Mouse (Mus musculus): ENCODE results near the gene Ntn4. TPM values are rescaled to one million over a fixed set of nuclear protein-coding genes. Genes with fewer than 3 reads are reported as not detected.
"Not testable (repeated sequence)": the region's sequence is repeated elsewhere in the genome, so short reads cannot be mapped to it uniquely, and the experiment has no call there.

The Ntn4 gene
- total RNA-seq, 2 experiments from 2014 or later: 11.1 to 11.3 TPM

DNA sequence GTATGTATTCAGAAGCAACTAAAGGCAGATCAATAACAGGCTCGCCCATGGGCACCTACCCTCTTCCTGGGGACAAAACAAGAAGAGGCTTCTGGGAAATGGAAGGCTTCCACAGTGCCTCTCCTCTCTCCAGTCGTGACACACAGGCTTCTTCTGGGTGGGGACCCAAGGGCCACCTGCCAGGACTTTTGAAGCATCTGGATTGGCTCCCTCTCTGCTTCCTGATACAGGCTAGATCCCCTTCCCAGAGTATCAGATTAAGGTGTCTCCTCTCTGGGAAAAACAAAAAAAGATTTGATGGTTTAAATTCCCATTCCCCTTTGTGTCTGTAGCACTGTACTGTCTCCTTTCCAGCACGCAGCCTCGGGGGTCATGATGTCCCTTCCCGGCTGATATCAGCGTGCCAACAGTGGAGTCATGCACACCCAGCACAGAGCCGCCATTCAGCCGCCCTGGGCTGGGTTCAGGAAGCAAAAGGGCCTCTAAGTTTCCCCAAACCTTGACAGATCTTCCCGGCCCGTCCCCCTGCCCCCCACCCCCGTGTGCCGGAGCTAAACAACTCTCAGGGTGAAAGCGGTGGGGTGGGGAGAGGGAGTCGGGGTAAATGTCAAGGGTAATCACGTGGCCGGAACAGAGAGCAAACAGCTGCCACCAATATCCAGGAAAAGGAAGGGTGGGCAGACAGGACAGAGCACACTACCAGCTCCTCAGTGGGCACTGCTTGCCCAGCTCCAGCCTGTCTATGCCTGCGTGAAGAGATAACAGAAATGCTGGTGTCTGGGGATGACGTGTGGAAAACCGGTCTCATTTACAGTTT is 38.9 kb downstream of the Ntn4 start:
- no peak for DNase-seq (ENCODE audit: extremely low spot score in 1 of 2, low spot score in 2 of 2)
- intact Hi-C loops (cut with DNase I): no loop called here

DNA sequence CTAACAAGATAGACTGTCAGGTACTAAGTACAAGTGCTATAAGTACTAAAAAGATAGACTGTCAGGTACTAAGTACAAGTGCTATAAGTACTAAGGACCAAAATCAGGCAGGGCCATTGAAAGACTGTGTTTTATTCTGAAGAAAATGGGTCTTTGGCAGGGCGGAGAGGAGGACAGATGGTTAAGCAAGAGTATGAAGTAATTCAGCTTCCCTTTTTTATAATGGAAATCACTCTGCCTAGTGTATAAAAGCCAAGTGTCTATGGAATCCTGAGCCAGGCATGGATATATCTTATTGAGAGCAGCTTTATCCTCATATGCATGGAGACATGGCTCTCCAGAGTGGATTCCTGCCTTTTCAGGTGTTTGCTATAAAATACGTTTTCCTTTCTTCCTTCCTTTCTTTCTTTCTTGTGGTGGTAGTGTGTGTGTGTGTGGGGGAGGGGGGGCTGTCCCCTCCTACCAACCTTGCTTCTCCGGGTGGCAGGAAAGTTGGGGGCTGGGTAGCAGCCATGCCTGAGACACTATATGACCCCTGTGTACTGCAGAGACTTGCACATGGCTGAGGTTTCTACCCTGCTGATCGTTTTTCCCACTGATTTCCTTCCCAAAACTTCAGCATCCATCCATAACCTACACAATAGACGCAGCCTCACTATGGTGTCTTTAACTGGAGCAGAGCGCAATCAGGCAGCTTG is 40.3 kb downstream of the Ntn4 start:
- DNase-seq (ENCODE audit: extremely low spot score in 1 of 2, low spot score in 2 of 2): no peak
- intact Hi-C loops (cut with DNase I): no loop called here

DNA sequence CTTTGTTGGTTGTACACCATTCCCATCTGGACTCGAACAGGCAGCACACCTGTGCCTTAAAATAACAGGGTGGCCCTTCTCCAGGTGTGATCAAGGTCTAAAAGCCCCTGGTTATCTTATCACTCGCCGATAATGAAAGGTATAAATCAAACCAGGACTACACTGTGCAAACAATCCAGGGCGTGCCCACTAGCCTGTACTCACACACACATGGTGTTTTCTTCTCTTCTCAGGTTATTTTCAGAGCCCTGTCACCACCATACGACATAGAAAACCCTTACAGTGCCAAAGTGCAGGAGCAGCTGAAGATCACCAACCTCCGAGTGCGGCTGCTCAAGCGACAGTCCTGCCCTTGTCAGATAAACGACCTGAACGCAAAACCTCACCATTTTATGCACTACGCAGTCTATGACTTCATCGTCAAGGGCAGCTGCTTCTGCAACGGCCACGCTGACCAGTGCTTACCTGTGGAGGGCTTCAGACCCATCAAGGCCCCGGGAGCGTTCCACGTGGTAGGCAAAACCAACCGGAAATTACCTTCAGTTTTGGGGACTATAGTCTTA is 41.8 kb downstream of the Ntn4 start:
- intact Hi-C loops (cut with DNase I): no loop called here
- no peak for DNase-seq (ENCODE audit: extremely low spot score in 1 of 2, low spot score in 2 of 2)

- intact Hi-C loops (cut with DNase I): no loop called here
Measured at GRCm38 (mm10) chr10:93683185-93683584, 42.7 kb downstream of the Ntn4 start.

DNA sequence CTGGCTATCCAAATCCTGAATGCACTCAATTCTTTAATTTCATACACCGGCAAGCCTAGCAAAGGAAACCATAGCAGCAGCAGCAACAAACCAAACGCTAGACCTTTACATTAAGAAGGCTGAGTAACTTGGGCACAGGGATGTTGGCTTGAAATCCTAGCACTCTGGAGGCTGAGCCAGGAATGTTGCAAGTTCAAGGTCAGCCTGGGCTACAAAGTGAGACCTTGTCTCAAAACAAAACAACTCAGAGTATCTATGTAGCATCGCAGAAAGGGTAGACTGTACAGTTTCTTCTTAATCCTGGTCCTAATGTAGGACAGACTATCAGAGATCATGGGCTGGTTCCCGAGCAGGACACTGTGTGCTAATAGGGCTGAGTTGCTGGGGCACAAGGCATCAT is 43.4 kb downstream of the Ntn4 start:
- DNase-seq (ENCODE audit: extremely low spot score in 1 of 2, low spot score in 2 of 2): no peak
- intact Hi-C loops (cut with DNase I): no loop called here

More at GRCm38 (mm10) chr10:93683185-93683584, 42.7 kb downstream of the Ntn4 start:
- DNase-seq (ENCODE audit: extremely low spot score in 1 of 2, low spot score in 2 of 2): no peak

DNA sequence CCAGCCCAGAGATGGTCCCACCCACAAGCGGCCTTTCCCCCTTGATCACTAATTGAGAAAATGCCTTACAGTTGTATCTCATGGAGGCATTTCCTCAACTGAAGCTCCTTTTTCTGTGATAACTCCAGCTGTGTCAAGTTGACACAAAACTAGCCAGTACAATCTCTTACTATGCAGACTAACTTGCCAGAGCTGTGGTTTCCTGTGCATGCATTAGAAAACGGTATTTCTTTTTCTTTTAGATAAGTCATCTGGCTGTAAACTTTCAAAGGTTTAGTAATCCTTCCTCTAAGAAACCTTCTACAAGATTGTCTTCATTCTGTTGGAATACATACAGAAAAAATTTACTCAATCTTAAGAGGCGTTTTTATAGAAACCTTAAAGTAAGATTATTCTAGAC is 44.9 kb downstream of the Ntn4 start:
- intact Hi-C loops (cut with DNase I); DNase-seq (ENCODE audit: extremely low spot score in 1 of 2, low spot score in 2 of 2): not testable (repeated sequence)

- intact Hi-C loops (cut with DNase I): no loop called here
Measured at GRCm38 (mm10) chr10:93686579-93686978, 46.1 kb downstream of the Ntn4 start.

DNA sequence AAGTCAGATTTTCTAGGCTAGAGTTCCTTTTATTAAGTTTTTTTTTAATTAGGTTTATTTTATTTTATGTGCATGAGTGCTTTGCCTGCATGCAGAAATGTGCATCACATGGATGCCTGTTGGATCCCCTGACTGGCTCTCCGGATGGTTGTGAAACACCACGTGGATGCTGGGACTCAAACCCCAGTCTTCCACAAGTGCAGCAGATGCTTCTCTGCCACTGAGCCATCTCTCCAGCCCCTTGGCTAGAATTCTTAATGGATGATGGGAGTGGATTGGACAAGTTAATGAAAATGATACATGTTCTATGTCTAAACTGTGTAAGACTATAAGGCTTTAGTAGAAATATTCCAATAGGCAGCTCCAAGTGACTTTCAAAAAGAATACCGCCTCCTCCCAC is 47.3 kb downstream of the Ntn4 start:
- DNase-seq (ENCODE audit: extremely low spot score in 1 of 2, low spot score in 2 of 2): no peak
- intact Hi-C loops (cut with DNase I): no loop called here

More at GRCm38 (mm10) chr10:93686579-93686978, 46.1 kb downstream of the Ntn4 start:
- DNase-seq (ENCODE audit: extremely low spot score in 1 of 2, low spot score in 2 of 2): no peak

DNA sequence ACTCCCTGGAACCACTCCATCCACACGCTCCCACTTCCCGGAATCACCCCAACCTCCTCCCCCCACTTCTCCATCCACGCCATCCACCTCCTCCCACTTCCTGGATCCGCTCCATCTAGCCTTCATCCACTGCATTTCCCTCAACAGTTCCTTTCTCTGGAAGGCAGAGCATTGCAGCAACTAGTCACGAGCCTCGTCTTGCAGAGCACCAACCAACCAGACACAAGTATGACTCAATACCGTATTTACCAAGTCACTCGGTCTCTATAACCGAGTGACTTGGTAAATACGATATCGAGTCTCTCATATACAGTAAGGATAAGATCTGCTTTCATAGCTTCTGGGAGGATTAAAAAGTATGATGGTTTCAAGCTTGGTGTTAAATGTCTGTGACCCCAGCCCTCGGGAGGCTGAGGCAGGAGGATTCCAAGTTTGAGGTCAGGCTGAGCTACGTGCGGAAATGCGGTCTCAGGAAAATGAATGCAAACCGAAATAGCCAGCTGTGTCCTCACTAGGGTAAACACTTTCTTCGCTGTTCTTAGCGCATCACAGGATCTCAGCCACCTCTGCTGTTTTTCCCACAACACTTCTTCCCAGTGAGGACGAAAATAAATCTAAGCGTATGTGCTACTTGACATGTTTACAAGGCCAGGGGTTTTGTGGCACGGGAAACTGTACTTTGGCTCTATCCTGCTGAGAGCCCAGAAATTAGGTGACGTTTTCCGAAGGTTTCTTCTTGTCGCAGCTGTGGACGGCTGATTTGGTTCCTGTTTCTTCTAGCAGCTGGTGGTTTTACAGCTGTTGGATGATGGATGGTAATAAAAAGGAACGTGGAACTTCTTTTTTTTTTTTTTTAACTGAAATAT is 48.1 kb downstream of the Ntn4 start:
- intact Hi-C loops (cut with DNase I): no loop called here
- no peak for DNase-seq (ENCODE audit: extremely low spot score in 1 of 2, low spot score in 2 of 2)

DNA sequence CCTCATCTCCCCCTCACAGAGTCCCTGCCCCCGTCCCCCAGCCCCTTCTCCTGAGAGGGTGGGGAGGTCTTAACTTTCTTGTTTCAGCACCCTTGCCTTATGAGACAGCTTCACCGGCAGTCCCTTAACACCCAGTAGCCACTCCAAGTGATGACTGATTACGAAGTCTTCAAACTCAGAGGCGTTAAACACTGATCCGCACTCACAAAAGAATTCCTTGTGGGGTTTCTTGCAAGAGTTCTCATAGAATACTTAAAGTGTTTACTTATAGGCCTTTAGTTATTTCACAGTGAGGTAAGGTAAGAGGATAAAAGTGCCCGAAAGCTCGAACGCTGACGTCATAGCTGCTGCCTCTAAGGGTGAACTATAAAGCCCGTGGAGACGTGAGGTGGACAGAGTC is 50.9 kb downstream of the Ntn4 start:
- intact Hi-C loops (cut with DNase I): no loop called here
- DNase-seq (ENCODE audit: extremely low spot score in 1 of 2, low spot score in 2 of 2): no peak

DNA sequence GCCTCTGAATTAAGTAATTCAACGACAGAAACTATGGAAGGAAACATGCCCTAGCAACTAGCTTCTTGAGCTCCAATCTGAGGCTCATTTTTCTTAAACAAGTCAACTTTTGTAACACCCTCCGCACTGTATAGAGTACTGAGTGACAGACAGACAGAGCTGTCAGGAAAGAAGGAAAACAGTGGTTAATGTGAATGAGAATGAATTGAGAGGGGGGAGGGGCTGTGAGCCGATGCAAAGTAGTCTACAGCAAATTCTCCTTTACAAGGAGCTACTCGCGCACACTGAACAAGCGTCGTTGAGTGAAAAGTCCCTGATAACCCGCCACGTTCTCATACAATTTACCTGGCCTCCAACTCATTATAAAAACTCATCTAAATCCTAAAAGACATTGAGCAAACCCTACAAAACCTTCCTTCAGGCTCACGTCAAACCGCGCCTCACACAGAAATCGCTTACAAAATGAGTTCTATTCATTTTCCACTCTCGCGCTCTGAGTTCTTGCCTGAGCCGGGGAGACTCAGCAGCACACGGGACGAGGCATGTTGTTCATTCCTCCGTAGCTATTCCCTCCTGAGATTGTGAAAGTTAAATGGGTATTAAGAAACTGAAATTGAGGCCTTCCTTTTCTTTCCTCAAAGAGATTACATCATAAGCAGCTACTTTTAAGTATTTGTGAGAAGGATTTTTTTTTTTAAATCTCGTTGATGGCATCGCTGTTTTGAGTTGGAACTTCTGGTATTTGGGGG is 54.7 kb downstream of the Ntn4 start:
- intact Hi-C loops (cut with DNase I): no loop called here
- DNase-seq (ENCODE audit: extremely low spot score in 1 of 2, low spot score in 2 of 2): no peak

DNA sequence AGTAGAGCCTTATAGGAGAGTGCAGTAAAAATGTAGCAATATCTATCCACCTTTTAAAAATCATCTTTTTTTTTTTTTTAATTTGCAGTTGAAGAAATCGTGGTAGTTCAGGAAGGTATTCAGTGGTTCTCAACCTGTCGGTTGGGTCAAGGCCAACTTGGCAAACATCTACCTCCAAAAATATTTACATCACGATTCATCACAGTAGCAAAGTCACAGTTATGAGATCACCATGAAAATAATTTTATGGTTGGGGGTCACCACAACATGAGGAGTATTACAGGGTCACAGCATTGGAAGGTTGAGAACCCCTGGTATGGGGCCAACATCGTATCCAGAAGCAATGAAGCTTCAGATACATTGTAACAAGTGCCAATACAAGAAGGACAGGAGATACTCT is 55.5 kb downstream of the Ntn4 start:
- intact Hi-C loops (cut with DNase I): no loop called here
- no peak for DNase-seq (ENCODE audit: extremely low spot score in 1 of 2, low spot score in 2 of 2)

- no peak for DNase-seq (ENCODE audit: extremely low spot score in 1 of 2, low spot score in 2 of 2)
- intact Hi-C loops (cut with DNase I): no loop called here
Measured at GRCm38 (mm10) chr10:93697866-93698483, 57.5 kb downstream of the Ntn4 start.

GRCm38 (mm10) chr10:93699689-93700478 is 59.4 kb downstream of the Ntn4 start:
- DNase-seq (ENCODE audit: extremely low spot score in 1 of 2, low spot score in 2 of 2): no peak
- intact Hi-C loops (cut with DNase I): no loop called here

DNA sequence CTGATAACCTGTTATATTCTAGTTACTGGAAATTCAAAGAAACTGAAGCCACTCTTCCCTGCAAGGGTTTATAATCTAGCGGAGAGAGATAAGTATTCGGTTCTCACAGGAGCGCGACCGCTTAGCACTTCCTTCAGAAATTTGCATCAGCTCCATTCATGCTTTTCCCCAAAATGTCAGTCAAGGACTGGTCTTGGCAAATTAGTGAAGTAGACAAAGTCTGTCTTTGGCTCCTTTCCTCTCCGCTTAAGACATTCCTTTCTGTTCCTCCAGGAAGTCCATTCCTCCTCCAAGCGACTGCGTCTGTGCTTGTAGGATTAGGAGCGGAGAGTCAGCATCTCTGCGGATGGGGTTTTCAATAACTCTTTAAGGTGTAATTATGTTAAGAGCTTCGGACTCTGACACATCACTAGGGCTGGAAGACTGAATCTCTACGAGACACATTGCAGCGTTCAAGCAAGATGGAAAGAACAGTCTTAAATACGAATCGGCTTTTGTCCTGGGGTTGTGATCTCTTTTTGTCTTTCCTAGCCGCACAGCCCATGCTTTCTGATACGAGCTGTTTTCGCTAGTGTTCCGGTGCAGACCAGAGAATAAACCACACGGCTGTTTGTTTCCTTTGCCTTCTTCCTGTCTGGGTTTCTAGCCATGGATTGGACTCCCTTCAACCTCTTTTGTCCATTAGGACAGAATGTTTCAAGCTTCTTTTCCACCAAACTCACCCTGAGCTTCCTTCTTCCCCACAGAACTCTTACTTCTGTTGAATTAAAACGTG is 60.3 kb downstream of the Ntn4 start:
- no peak for DNase-seq (ENCODE audit: extremely low spot score in 1 of 2, low spot score in 2 of 2)
- intact Hi-C loops (cut with DNase I): no loop called here

- intact Hi-C loops (cut with DNase I): no loop called here
- no peak for DNase-seq (ENCODE audit: extremely low spot score in 1 of 2, low spot score in 2 of 2)
Measured at GRCm38 (mm10) chr10:93703946-93704345, 63.5 kb downstream of the Ntn4 start.
